Mouse (Mus musculus) small intestine, adult 2 months (tissue): ENCODE data around the gene Fxyd7.

Source experiments
- CTCF ChIP-seq: fragments of 200-500 bp; IDR thresholded peaks from 2 replicates; pipeline ENCODE4 v1.5.1; 2012; ENCODE audit warnings: low read depth, mild to moderate bottlenecking, control low read depth, inconsistent platforms, low read length, moderate library complexity, mixed read lengths; ENCODE audit not compliant: insufficient replicate concordance, insufficient read length; ENCODE audit errors: extremely low read depth
- POLR2A ChIP-seq: fragments of 200-500 bp; IDR thresholded peaks from 2 replicates; pipeline ENCODE4 v1.6.1; 2012; ENCODE audit warnings: low read depth, mild to moderate bottlenecking, control low read depth, inconsistent platforms, low read length, moderate library complexity

DNA sequence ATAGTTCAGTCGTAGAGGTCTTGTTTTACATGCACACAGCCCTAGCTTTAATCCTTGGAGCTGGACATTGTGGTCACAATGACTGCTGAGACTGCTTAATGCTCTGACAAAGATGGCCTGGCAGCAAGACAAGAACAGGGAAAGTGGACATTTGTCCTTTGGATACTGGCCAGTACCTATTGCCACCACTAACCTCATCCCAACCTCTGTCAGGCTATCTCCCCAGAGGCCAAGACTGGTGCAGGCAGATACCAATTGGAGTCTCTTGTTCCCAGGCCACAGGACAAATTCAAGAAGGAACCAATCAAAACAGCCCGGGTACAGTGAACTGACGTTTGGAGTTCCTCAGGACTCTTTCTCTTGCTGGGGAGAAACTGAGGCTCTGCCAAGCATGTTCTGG lies 36.9 kb upstream of the Fxyd7 start:
- TF ChIP-seq CTCF (no peak), POLR2A (no peak)
